Mouse (Mus musculus) megakaryocyte progenitor cell, adult 5-6 weeks (primary cell): ENCODE results near the gene Parp6. TPM values are rescaled to one million over a fixed set of nuclear protein-coding genes. Genes with fewer than 3 reads are reported as not detected.

Source experiments
- ATAC-seq: replicated peaks from 2 replicates; pipeline ENCODE4 v1.8.0; 2016; ENCODE audit warnings: mild to moderate bottlenecking, moderate TSS enrichment, inconsistent platforms; ENCODE audit not compliant: poor library complexity
- total RNA-seq, 2 experiments: library from RNA; stranded (forward) in 1 of 2; stranded (reverse) in 1 of 2; fragments of 157-497, 149-512 nt in 1 of 2; fragments of 200-1000 nt in 1 of 2; gene quantifications; 2 replicates each; pipeline versions ENCODE4 v1.2.3 to v1.2.4; 2015 to 2017

Parp6 gene
- total RNA-seq (2015) (37.6 and 52.4 TPM in 2 replicates), total RNA-seq (2017) (15.7 and 24.5 TPM in 2 replicates)

GRCm38 (mm10) chr9:59616622-59617306 lies at the start of gene Parp6:
Gene Parp6 (plus strand): TSS chr9:59617284.
- ATAC-seq: peak; percentile 96

DNA sequence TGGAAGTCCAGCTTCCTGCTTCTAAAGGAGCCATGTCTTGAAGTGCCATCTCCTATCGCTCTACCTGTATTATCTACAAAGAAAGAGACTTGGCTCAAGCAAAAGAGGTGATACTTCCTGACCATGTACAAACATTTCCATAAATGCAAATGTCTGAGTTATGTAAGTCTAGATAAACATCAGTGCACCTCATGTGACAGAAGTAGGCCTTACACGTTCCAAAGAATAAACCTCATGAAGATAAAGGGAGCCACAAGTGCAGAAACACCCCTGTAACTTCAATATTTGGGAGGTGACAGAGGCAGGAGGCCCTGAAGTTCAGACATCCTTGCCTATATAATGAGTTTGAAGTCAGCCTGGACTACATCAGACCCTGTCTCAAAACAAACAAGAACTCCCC lies 45.2 kb upstream of the Parp6 start:
- ATAC-seq: no peak

DNA sequence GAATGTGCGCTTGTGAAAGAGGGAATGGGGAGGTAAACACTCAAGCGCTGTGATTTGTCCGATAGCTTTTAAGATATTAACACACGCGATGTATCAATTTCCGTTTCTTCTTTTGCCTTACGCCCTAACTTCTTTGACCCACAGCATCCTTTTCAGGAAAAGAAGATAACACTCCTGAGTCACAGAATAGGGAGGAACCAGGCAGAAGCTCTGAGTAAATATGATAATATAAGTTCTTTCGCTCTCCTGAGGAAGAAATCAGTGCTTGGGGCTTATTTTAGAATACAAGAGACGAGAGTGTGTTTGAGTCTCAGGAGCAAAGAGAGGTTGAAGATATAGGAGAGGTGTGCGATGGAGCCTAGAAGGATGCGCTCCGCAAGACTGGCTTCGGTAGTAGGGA lies 39.7 kb upstream of the Parp6 start:
- no peak for ATAC-seq

- ATAC-seq: peak; percentile 95
Observed at GRCm38 (mm10) chr9:59577844-59578504, 39.1 kb upstream of the Parp6 start, which contains the start of gene Celf6. Gene Celf6 (plus strand): TSS chr9:59577917.

DNA sequence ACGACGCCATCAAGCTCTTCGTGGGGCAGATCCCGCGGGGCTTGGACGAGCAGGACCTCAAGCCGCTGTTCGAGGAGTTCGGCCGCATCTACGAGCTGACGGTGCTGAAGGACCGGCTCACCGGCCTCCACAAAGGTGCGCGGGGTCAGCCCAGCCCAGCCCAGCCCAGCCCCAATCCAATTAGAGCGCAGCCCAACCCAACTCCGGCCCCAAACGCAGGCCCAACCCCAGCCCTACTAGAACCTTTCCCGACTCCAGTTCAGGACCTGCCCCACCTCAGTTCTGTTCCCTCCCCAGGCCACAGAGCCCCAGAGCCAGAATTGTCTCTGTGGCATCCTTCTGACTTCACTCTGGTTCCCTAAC lies 38.6 kb upstream of the Parp6 start:
- no peak for ATAC-seq

DNA sequence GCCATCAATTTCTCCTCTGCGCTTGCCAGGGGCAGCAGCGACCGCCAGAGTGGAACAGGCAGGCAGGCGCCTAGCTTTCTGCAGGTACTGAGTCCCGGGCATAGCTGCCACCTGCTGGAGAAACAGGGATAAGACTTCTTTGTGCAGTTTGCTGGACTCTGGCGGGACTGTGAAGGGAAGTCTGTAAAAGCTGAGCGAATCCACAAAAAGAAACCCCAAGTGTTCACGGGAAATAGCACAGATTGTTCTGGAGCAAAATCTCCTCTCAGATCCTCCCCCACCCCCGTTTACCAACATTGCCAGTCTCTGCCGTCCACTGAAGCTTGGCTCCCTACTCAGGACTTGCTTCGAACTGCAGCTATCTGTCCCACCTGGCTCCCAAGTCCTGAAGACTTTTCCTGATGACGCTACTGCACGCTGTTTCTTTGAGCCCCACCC lies 32.2 kb upstream of the Parp6 start:
- ATAC-seq: peak; percentile 94

- no peak for ATAC-seq
Observed at GRCm38 (mm10) chr9:59588252-59588651, 28.8 kb upstream of the Parp6 start.

GRCm38 (mm10) chr9:59588710-59589671 lies 28.1 kb upstream of the Parp6 start:
- no peak for ATAC-seq

DNA sequence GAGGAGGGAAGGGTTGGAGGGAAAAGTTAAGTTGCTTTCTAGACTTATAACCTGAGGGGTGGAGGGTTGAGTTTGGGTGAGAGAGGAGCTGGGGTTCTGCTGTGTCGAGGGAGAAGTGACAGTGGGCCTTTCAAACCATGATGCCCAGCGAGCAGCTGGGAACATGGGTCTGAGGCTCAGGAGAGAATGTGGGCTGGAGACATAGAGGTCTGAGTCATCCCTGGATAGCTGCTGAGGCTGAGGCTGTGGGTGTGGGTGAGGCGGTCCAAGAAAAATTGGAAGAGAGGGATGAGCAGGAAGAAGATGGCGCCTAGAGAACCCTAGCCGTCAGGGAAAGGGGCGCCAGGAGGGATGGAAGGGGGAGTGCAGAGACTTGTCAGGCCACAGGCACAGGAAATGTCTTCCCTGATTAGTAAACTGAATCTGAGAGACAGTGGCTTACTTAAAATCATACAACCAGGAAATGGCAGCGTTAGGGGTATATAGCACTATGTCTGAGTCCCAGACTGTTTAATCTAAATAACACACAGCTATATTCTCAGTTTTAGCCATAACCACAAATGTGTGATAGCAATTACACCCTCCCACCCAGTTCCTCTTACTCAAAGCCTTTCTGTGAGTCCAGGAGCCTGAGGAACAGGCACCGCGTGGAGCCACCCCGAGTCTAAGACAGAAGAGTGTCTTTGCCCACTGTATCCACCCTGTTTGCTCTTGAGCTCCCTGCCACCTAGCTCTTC lies 27.2 kb upstream of the Parp6 start:
- ATAC-seq: peak; percentile 75

DNA sequence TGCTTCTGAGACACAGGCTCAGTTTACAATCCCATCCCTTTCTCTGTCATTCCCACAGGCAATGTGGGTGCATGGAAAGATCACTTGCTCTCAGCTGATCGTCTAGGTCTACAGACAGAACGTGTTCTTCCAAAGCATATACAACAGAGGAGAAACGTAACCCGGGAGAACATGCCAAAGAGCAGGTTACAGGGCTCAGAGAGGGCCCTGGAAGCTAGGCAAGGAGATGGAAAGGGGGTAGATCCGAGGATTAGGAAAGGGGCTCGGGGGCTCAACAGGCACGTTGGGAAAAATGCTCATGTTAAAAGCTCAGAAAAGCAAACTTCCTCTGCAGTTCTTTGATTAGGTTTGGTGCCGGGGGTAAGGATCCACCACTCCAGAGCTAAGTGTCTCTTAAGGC lies 15.4 kb upstream of the Parp6 start:
- no peak for ATAC-seq

DNA sequence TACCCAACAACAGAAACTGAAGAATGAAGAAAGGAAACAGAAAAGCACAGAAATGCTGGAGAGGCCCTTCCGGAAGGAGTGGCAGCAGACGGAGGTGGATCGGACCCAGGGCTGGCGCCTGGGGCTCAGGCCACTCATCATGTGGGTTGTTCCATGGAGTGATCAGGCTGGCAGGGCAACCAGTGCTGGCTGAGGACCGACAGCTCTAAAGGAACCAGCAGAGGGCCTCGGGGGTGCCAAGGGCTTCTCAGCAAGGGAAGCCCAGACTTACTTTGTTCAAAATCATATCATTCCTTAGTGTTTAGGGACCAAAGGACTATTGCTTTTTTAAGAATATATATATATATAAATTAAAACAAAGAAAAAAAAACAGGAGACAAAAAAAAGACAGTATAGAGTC lies 11.1 kb upstream of the Parp6 start:
- ATAC-seq: no peak

- ATAC-seq: no peak
Observed at GRCm38 (mm10) chr9:59610950-59611349, 6.1 kb upstream of the Parp6 start.

- no peak for ATAC-seq
Observed at GRCm38 (mm10) chr9:59615797-59616196, 1.3 kb upstream of the Parp6 start.

GRCm38 (mm10) chr9:59617307-59617973 lies 356 bp downstream of the Parp6 start:
- ATAC-seq: peak; percentile 14

DNA sequence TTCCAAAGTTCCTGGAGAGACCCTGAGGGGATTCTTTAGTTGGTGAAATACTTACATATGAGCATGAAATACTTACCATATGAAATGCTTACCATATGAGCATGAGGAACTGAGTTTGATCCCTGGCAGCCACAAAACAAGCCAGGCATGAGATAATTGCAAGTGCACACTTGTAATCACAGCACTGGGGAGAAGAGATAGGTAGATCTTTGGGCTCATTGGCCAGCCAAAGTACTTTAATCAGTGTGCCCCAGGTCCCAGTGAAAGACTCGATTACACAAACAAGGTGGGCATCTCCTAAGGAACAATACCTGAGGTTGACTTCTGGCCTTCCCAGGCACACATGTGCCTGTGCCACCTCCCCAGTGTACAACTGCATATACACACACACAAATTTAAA lies 21.3 kb downstream of the Parp6 start:
- ATAC-seq: peak; percentile 52

GRCm38 (mm10) chr9:59639936-59640335 lies 22.9 kb downstream of the Parp6 start:
- ATAC-seq: no peak

DNA sequence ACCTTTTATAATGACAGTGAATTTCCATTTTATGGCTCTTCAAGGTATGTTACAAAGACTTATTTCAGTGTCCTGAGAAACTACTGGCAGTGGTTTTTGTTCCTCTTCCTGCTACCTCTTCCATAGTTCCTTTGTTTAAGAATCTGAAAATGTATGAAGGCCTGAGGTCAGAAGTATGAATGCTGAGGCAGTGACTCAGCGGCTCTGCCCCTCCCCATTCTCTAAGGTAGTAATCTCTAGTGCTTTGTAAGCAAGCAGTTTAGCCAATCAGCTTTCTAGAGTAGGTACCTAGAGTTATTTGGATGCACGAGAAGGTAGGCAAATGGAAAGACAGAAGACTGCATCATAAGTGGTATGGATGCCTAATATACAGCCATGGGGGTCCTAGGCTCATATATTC lies 24.2 kb downstream of the Parp6 start:
- no peak for ATAC-seq

DNA sequence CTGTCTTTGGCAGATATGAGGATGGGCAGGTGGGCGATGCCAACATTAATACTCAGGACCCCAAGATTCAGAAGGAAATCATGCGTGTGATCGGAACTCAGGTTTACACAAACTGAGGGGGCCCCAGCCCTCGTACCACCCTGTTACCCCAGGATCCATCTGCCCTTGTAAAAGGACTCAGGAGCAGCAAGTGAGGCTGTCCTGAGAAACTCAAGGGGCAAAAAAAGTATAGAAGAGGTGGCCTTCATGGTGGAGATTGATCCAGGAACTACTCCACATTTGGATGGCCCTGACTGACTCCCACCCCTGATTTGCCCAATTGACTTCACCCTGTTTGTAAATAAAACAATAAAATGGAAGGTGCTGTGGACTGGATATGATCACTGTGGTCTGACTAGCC lies 32.8 kb downstream of the Parp6 start:
- no peak for ATAC-seq

DNA sequence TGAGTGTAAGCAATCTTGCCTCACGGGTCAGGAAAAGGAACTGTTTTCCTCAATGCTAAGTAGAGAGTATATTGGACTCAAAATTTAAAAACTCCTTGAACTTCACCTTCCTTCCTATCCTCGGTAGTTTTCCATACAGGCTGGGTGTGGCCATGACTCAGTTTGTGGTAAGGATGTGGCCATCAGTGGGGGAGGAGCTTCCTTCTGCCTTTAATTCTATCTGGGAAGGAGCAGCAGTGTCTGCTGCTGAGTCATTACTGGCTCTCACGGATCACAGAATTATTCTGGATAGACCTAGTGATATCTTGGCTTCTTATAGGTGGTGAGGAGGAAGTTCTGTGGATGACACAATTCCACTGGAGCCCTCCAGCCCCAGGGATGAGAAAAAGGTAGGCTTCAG lies 36.3 kb downstream of the Parp6 start:
- peak; percentile 49 for ATAC-seq

DNA sequence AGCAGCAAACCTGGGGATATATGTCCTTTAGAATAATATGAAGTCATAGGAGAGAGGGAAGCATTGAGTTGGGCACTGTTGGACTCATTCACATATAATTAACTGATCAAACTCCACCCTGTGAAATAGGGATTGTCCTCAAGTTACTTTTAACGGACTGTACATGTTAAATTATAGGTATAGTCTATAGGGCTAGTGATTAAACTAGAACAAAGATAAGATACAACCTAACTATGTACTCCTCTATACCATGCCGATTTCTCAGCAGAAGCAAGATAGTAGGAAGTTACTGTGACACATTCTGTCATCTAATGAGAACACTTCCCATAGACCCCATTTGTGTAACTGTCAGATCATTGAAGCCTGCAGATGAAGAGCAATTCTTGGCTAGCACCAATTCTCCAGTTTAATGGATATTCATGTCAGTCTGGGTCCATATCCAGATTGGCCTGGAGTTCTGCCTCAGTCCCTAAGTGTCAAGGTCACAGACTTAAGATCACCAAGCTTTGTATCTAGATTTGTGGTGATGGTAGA lies 37.4 kb downstream of the Parp6 start:
- no peak for ATAC-seq
